Mouse (Mus musculus): Measurements from ENCODE around the gene Tomm40l. TPM values are rescaled to one million over a fixed set of nuclear protein-coding genes. Genes with fewer than 3 reads are reported as not detected.

The Tomm40l gene
- polyA plus RNA-seq, 2 experiments = 11.0 to 17.5 TPM

- no peak for ATAC-seq (ENCODE audit: insufficient read depth)
- H3K27me3 ChIP-seq (ENCODE audit: control insufficient read depth, insufficient read depth, low read length) = peaks cover 7% of the 10 kb centered on the region
- no peaks in the 10 kb centered on the region for H3K9me3 ChIP-seq (ENCODE audit: control insufficient read depth, low read length)
- no peak overlapping the region for H3K4me3 ChIP-seq (ENCODE audit: insufficient read depth in 1 of 2, low read depth in 2 of 2, low read length in 2 of 2)
- 10% methylated on average over 2 of the region's 2 CpGs for WGBS (ENCODE audit: insufficient replicate concordance)
- no peak for DNase-seq (ENCODE audit: low read depth in 3 of 3, low spot score in 3 of 3)
- H3K27ac ChIP-seq = no peak overlapping the region
- H3K9ac ChIP-seq (replicated peaks) = no peak overlapping the region
- H3K36me3 ChIP-seq (replicated peaks; ENCODE audit: control insufficient read depth, insufficient read depth, low read depth) = no peaks in the 10 kb centered on the region
- H3K4me2 ChIP-seq (ENCODE audit: low read depth) = no peak overlapping the region
- H3K4me1 ChIP-seq (replicated peaks; ENCODE audit: control insufficient read depth in 2 of 2, insufficient read depth in 2 of 2, low read length in 1 of 2) = peaks cover 0 to 19% of the 10 kb centered on the region in 2 experiments; a peak in 2 of 4 replicates
- TF ChIP-seq CTCF (IDR thresholded peaks at IDR 0.05; ENCODE audit: low read depth) = no peak
Observed at GRCm38 (mm10) chr1:171263185-171263611, 40.9 kb upstream of the Tomm40l start.

GRCm38 (mm10) chr1:171262594-171263130 lies 40.3 kb upstream of the Tomm40l start:
- Histone ChIP-seq H3K4me2 (ENCODE audit: low read depth) (peak overlapping the region; percentile 8), H3K4me3 (ENCODE audit: insufficient read depth in 1 of 2, low read depth in 2 of 2, low read length in 2 of 2) (no peak overlapping the region), H3K27ac (no peak overlapping the region), H3K9me3 (ENCODE audit: control insufficient read depth, low read length) (no peaks in the 10 kb centered on the region), H3K36me3 (replicated peaks; ENCODE audit: control insufficient read depth, insufficient read depth, low read depth) (no peaks in the 10 kb centered on the region), H3K9ac (replicated peaks) (no peak overlapping the region), H3K4me1 (replicated peaks; ENCODE audit: control insufficient read depth in 2 of 2, insufficient read depth in 2 of 2, low read length in 1 of 2) (peaks cover 0 to 19% of the 10 kb centered on the region in 2 experiments; a peak in 2 of 4 replicates), H3K27me3 (ENCODE audit: control insufficient read depth, insufficient read depth, low read length) (peaks cover 7% of the 10 kb centered on the region)
- no peak for DNase-seq (ENCODE audit: low read depth in 3 of 3, low spot score in 3 of 3)
- 3% methylated on average over 8 of the region's 8 CpGs for WGBS (ENCODE audit: insufficient replicate concordance)
- TF ChIP-seq CTCF (IDR thresholded peaks at IDR 0.05; ENCODE audit: low read depth) = no peak
- no peak for TF ChIP-seq EP300 (IDR thresholded peaks at IDR 0.05; ENCODE audit: low read depth)
- no peak for ATAC-seq (ENCODE audit: insufficient read depth)

- DNase-seq (ENCODE audit: low read depth in 3 of 3, low spot score in 3 of 3) (no peak), ATAC-seq (ENCODE audit: insufficient read depth) (no peak)
- H3K4me2 ChIP-seq (ENCODE audit: low read depth) = no peak overlapping the region
- H3K9ac ChIP-seq (replicated peaks) = no peak overlapping the region
- peaks cover 7% of the 10 kb centered on the region for H3K27me3 ChIP-seq (ENCODE audit: control insufficient read depth, insufficient read depth, low read length)
- H3K27ac ChIP-seq = no peak overlapping the region
- TF ChIP-seq CTCF (IDR thresholded peaks at IDR 0.05; ENCODE audit: low read depth) (no peak), EP300 (IDR thresholded peaks at IDR 0.05; ENCODE audit: low read depth) (no peak)
- H3K36me3 ChIP-seq (replicated peaks; ENCODE audit: control insufficient read depth, insufficient read depth, low read depth) = no peaks in the 10 kb centered on the region
- no peak overlapping the region for H3K4me3 ChIP-seq (ENCODE audit: insufficient read depth in 1 of 2, low read depth in 2 of 2, low read length in 2 of 2)
- no peaks in the 10 kb centered on the region for H3K9me3 ChIP-seq (ENCODE audit: control insufficient read depth, low read length)
- H3K4me1 ChIP-seq (replicated peaks; ENCODE audit: control insufficient read depth in 2 of 2, insufficient read depth in 2 of 2, low read length in 1 of 2) = peaks cover 0 to 16% of the 10 kb centered on the region in 2 experiments; a peak in 2 of 4 replicates
- WGBS (ENCODE audit: insufficient replicate concordance) = 30% methylated on average over 3 of the region's 3 CpGs
Observed at GRCm38 (mm10) chr1:171260316-171260715, 38.0 kb upstream of the Tomm40l start.

GRCm38 (mm10) chr1:171258921-171259320 lies 36.6 kb upstream of the Tomm40l start:
- Histone ChIP-seq H3K4me1 (replicated peaks; ENCODE audit: control insufficient read depth in 2 of 2, insufficient read depth in 2 of 2, low read length in 1 of 2) (peaks cover 0 to 16% of the 10 kb centered on the region in 2 experiments; a peak in 2 of 4 replicates), H3K9me3 (ENCODE audit: control insufficient read depth, low read length) (no peaks in the 10 kb centered on the region), H3K36me3 (replicated peaks; ENCODE audit: control insufficient read depth, insufficient read depth, low read depth) (no peaks in the 10 kb centered on the region), H3K27ac (no peak overlapping the region), H3K4me2 (ENCODE audit: low read depth) (no peak overlapping the region), H3K27me3 (ENCODE audit: control insufficient read depth, insufficient read depth, low read length) (peaks cover 7% of the 10 kb centered on the region), H3K4me3 (ENCODE audit: insufficient read depth in 1 of 2, low read depth in 2 of 2, low read length in 2 of 2) (no peak overlapping the region), H3K9ac (replicated peaks) (no peak overlapping the region; the same call in 1 of the 2 replicates)
- TF ChIP-seq EP300 (IDR thresholded peaks at IDR 0.05; ENCODE audit: low read depth) (no peak), CTCF (IDR thresholded peaks at IDR 0.05; ENCODE audit: low read depth) (no peak)
- DNase-seq (ENCODE audit: low read depth in 3 of 3, low spot score in 3 of 3) = no peak
- ATAC-seq (ENCODE audit: insufficient read depth) = no peak
- 58% methylated on average over 17 of the region's 17 CpGs for WGBS (ENCODE audit: insufficient replicate concordance)

- H3K4me1 ChIP-seq (replicated peaks; ENCODE audit: control insufficient read depth in 2 of 2, insufficient read depth in 2 of 2, low read length in 1 of 2) = peaks cover 0 to 15% of the 10 kb centered on the region in 2 experiments; a peak in 2 of 4 replicates
- no peak for DNase-seq (ENCODE audit: low read depth in 3 of 3, low spot score in 3 of 3)
- H3K4me2 ChIP-seq (ENCODE audit: low read depth) = no peak overlapping the region
- peaks cover 10% of the 10 kb centered on the region for H3K27me3 ChIP-seq (ENCODE audit: control insufficient read depth, insufficient read depth, low read length)
- H3K27ac ChIP-seq = no peak overlapping the region
- 62% methylated on average over 9 of the region's 9 CpGs for WGBS (ENCODE audit: insufficient replicate concordance)
- TF ChIP-seq EP300 (IDR thresholded peaks at IDR 0.05; ENCODE audit: low read depth) = no peak
- TF ChIP-seq CTCF (IDR thresholded peaks at IDR 0.05; ENCODE audit: low read depth) = no peak
- no peak overlapping the region for H3K9ac ChIP-seq (replicated peaks)
- no peak overlapping the region for H3K4me3 ChIP-seq (ENCODE audit: insufficient read depth in 1 of 2, low read depth in 2 of 2, low read length in 2 of 2)
- H3K36me3 ChIP-seq (replicated peaks; ENCODE audit: control insufficient read depth, insufficient read depth, low read depth) = no peaks in the 10 kb centered on the region
- H3K9me3 ChIP-seq (ENCODE audit: control insufficient read depth, low read length) = no peaks in the 10 kb centered on the region
- no peak for ATAC-seq (ENCODE audit: insufficient read depth)
Observed at GRCm38 (mm10) chr1:171257781-171258180, 35.5 kb upstream of the Tomm40l start.
